Mouse (Mus musculus) E14TG2a.4 (cell line): ENCODE measurements around the gene Zdhhc20.

Experiments used
- H3K27me3 ChIP-seq: 2 replicates; pipeline ENCODE4 v1.6.1; 2014; ENCODE audit warnings: low read length, control low read depth; ENCODE audit not compliant: insufficient read depth
- H3K36me3 ChIP-seq: 2 replicates; pipeline ENCODE4 v1.6.1; 2014; ENCODE audit warnings: low read length, control low read depth; ENCODE audit not compliant: insufficient read depth
- H3K4me1 ChIP-seq: replicated peaks from 2 replicates; pipeline ENCODE4 v1.6.1; 2014; ENCODE audit warnings: low read depth, low read length, control low read depth
- H3K4me3 ChIP-seq: replicated peaks from 2 replicates; pipeline ENCODE4 v1.5.1; 2014; ENCODE audit warnings: mild to moderate bottlenecking, low read length
- H3K9me3 ChIP-seq: 2 replicates; pipeline ENCODE4 v1.6.1; 2014; ENCODE audit warnings: low read length, control low read depth
- CTCF ChIP-seq: conservative IDR thresholded peaks from 2 replicates; pipeline ENCODE4 v1.5.1; 2014; ENCODE audit warnings: low read length
- NANOG ChIP-seq: IDR thresholded peaks from 2 replicates; pipeline ENCODE4 v1.6.1; 2014; ENCODE audit warnings: borderline replicate concordance, low read length, mixed read lengths
- POU5F1 ChIP-seq: IDR thresholded peaks from 2 replicates; pipeline ENCODE4 v1.6.1; 2014; ENCODE audit warnings: low read length, borderline replicate concordance

The Zdhhc20 gene

DNA sequence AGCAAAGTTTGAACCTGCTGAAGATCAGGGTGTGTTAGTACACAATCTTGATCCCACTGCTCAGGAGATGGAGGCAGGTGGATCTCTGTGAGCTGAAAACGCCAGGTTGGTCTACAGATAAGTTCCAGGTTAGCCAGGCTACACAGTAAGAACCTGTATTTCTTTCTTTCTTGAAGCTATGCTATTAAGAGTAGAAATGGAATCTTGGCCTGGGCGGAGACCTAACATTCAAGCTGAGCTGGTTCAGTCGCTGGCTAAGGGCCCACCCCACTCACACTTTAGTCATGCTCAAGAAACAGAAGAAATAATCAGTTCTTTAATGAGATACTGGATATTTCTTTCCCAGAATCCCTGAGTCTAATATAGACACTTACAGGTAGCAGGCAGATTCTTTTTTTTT, 6.7 kb downstream of the Zdhhc20 start:
- no peaks in the 10 kb centered on the region for H3K9me3 ChIP-seq
- H3K27me3 ChIP-seq, result no peaks in the 10 kb centered on the region
- no peak overlapping the region for H3K4me3 ChIP-seq
- no peaks in the 10 kb centered on the region for H3K36me3 ChIP-seq
- H3K4me1 ChIP-seq, result peaks cover 96% of the 10 kb centered on the region
- TF ChIP-seq POU5F1 (no peak), CTCF (no peak), NANOG (no peak)

DNA sequence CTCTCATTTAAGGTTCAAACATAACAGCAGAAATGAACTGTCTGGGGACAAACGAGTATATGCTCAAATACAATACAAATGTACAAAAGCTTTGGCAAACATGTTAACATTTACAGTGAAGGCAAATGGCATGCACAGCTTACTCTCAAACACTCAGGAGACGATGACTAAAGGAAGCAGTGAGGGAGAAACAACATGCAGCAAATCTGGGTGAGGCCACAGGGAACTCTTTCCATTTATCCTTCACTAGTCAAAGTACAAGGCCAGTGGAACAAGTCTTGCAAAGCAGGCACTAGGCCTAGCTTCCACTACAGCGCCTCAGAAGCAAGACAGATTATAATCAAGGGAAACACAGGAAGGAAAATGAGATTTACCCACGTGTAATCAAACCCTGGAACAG, 7.4 kb downstream of the Zdhhc20 start:
- H3K27me3 ChIP-seq, result no peaks in the 10 kb centered on the region
- H3K36me3 ChIP-seq, result no peaks in the 10 kb centered on the region
- H3K4me1 ChIP-seq, result peaks cover 90% of the 10 kb centered on the region
- H3K9me3 ChIP-seq, result no peaks in the 10 kb centered on the region
- TF ChIP-seq CTCF, result no peak
- no peak for TF ChIP-seq POU5F1
- no peak for TF ChIP-seq NANOG
- no peak overlapping the region for H3K4me3 ChIP-seq

- Histone ChIP-seq H3K36me3 (no peaks in the 10 kb centered on the region), H3K9me3 (no peaks in the 10 kb centered on the region), H3K27me3 (no peaks in the 10 kb centered on the region), H3K4me3 (no peak overlapping the region), H3K4me1 (peaks cover 81% of the 10 kb centered on the region)
- TF ChIP-seq NANOG (no peak), POU5F1 (no peak), CTCF (no peak)
These were observed 8.3 kb downstream of the Zdhhc20 start for GRCm38 (mm10) chr14:57881793-57882192.

GRCm38 (mm10) chr14:57881074-57881473, 9.0 kb downstream of the Zdhhc20 start:
- no peaks in the 10 kb centered on the region for H3K36me3 ChIP-seq
- TF ChIP-seq POU5F1, result no peak
- TF ChIP-seq CTCF, result no peak
- no peak for TF ChIP-seq NANOG
- H3K4me1 ChIP-seq, result peaks cover 73% of the 10 kb centered on the region
- no peak overlapping the region for H3K4me3 ChIP-seq
- H3K27me3 ChIP-seq, result no peaks in the 10 kb centered on the region
- no peaks in the 10 kb centered on the region for H3K9me3 ChIP-seq

- TF ChIP-seq NANOG (no peak), POU5F1 (no peak), CTCF (no peak)
- H3K4me1 ChIP-seq, result peaks cover 43% of the 10 kb centered on the region
These were observed 12.2 kb downstream of the Zdhhc20 start for GRCm38 (mm10) chr14:57877921-57878320.

DNA sequence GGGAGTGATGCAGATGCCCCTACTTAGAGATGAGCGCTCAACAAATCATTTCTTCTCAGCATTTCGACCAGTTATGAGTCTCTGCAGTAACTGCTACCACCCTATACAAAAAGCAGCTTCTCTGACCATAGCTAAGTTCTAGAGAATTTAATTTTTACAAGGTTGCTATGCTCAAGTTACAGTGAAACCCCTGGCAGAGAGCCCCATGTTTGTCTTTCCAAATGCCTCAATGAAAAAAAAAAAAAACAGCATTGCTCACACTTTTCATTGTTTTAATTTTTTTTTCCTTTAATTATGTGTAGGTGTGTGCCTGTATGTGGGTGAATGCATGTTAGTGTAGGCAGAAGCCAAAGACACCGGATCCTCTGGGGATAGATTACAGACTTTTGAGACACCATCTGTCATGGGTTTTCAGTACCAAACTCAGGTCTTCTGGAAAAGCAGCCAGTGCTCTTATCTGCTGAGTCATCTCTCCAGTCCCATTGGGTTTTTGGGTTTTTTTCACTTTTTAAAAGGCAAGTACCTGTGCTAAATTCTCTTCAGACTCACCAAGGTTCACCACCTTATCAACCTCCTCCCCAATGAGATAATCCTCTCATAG, 23.3 kb downstream of the Zdhhc20 start:
- no peaks in the 10 kb centered on the region for H3K27me3 ChIP-seq
- no peak overlapping the region for H3K4me3 ChIP-seq
- TF ChIP-seq NANOG (no peak), CTCF (no peak), POU5F1 (no peak)
- H3K4me1 ChIP-seq, result peaks cover 25% of the 10 kb centered on the region
- H3K9me3 ChIP-seq, result no peaks in the 10 kb centered on the region
- H3K36me3 ChIP-seq, result peaks cover 63% of the 10 kb centered on the region

More at GRCm38 (mm10) chr14:57877921-57878320, 12.2 kb downstream of the Zdhhc20 start:
- H3K9me3 ChIP-seq, result no peaks in the 10 kb centered on the region
- H3K36me3 ChIP-seq, result peaks cover 11% of the 10 kb centered on the region
- H3K27me3 ChIP-seq, result no peaks in the 10 kb centered on the region
- no peak overlapping the region for H3K4me3 ChIP-seq

- Histone ChIP-seq H3K27me3 (no peaks in the 10 kb centered on the region), H3K4me3 (no peak overlapping the region), H3K4me1 (peaks cover 37% of the 10 kb centered on the region), H3K36me3 (peaks cover 63% of the 10 kb centered on the region), H3K9me3 (no peaks in the 10 kb centered on the region)
- TF ChIP-seq NANOG (no peak), CTCF (no peak), POU5F1 (no peak)
These were observed 24.8 kb downstream of the Zdhhc20 start for GRCm38 (mm10) chr14:57865256-57865655.

DNA sequence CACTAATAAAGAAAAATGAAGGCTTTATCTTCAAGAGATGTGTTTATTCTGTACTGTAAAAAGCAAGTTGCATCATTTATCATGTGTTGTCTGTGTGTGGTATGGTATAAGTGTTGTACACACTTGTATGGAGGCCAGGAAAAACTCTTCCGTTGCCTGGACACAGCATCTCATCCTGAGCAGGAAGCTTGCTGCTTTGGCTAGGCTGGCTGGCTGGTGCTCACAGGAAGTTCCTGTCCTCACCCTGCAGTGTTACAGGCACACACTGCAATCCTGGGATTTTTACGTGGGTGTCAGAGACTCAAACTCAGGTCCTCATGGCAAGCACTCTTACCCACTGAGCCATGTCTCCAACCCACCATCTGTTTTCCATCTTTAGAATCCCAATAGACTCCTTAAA, 26.9 kb downstream of the Zdhhc20 start:
- H3K4me3 ChIP-seq, result no peak overlapping the region

DNA sequence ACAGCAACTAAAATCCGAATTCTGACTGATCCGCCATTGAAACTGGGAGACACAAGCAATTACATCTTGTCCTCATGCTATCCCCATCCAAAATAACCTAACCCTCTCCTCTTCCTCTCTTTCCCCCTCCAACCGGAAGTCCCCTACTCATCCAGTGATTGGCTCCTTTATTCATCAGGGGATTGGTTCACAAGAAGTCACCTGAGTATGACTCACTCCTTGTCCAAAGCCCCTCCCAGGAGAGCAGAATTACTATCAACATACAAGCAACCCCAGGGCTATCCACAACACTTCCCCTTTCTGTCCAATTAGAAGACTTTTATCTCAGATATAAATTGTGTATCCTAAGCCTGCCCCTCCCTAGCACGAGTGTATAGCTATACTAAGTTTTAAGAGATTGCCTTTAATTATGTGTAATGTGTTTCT, 28.1 kb downstream of the Zdhhc20 start:
- Histone ChIP-seq H3K4me3 (peak overlapping the region; percentile 59), H3K36me3 (peaks cover 68% of the 10 kb centered on the region), H3K27me3 (no peaks in the 10 kb centered on the region), H3K4me1 (peaks cover 31% of the 10 kb centered on the region), H3K9me3 (no peaks in the 10 kb centered on the region)
- TF ChIP-seq CTCF (no peak), POU5F1 (no peak), NANOG (no peak)

More for the DNA sequence above, 26.9 kb downstream of the Zdhhc20 start:
- no peaks in the 10 kb centered on the region for H3K9me3 ChIP-seq
- peaks cover 66% of the 10 kb centered on the region for H3K36me3 ChIP-seq
- H3K27me3 ChIP-seq, result no peaks in the 10 kb centered on the region
- TF ChIP-seq NANOG, result no peak
- no peak for TF ChIP-seq POU5F1
- no peak for TF ChIP-seq CTCF
- peaks cover 40% of the 10 kb centered on the region for H3K4me1 ChIP-seq
